Mouse (Mus musculus): ENCODE data around the gene Cdkn2d. TPM values are rescaled to one million over a fixed set of nuclear protein-coding genes. Genes with fewer than 3 reads are reported as not detected.
A peak's percentile ranks its signal among the peaks of the same experiment; 100 is the strongest.

The Cdkn2d gene
- polyA plus RNA-seq, 1 experiment from 2014 or later = 57.7 TPM

GRCm38 (mm10) chr9:21245113-21245487 lies 46.1 kb downstream of the Cdkn2d start:
- peak overlapping the region; percentile 50 for H3K9ac ChIP-seq (ENCODE audit: low read length)
- H3K4me1 ChIP-seq (replicated peaks; ENCODE audit: control insufficient read depth, insufficient read depth, low read length) = peaks cover 17% of the 10 kb centered on the region
- H3K36me3 ChIP-seq (ENCODE audit: control insufficient read depth, insufficient read depth, low read length) = no peaks in the 10 kb centered on the region
- H3K27ac ChIP-seq (ENCODE audit: low read length) = no peak overlapping the region
- no peak for ATAC-seq (ENCODE audit: low read depth)
- H3K4me2 ChIP-seq (ENCODE audit: low read depth, low read length) = peak overlapping the region; percentile 74
- H3K4me3 ChIP-seq (ENCODE audit: low read length) = peak overlapping the region; percentile 47
- peaks cover 4% of the 10 kb centered on the region; the same call in 1 of the 2 replicates for H3K9me3 ChIP-seq (ENCODE audit: control insufficient read depth, low read length)
- H3K27me3 ChIP-seq (ENCODE audit: control insufficient read depth, insufficient read depth, low read depth, low read length) = peaks cover 75% of the 10 kb centered on the region
- 1% methylated on average over 16 of the region's 16 CpGs for WGBS

- Histone ChIP-seq H3K4me2 (ENCODE audit: low read depth, low read length) (peak overlapping the region; percentile 74), H3K9ac (ENCODE audit: low read length) (peak overlapping the region; percentile 50), H3K27me3 (ENCODE audit: control insufficient read depth, insufficient read depth, low read depth, low read length) (peaks cover 70% of the 10 kb centered on the region), H3K4me3 (ENCODE audit: low read length) (peak overlapping the region; percentile 47), H3K27ac (ENCODE audit: low read length) (no peak overlapping the region), H3K36me3 (ENCODE audit: control insufficient read depth, insufficient read depth, low read length) (no peaks in the 10 kb centered on the region), H3K9me3 (ENCODE audit: control insufficient read depth, low read length) (peaks cover 4% of the 10 kb centered on the region; the same call in 1 of the 2 replicates), H3K4me1 (replicated peaks; ENCODE audit: control insufficient read depth, insufficient read depth, low read length) (peaks cover 19% of the 10 kb centered on the region)
- under 1% methylated on average over 72 of the region's 72 CpGs for WGBS
- ATAC-seq (ENCODE audit: low read depth) = peak; percentile 47
Measured at GRCm38 (mm10) chr9:21244428-21245112, 46.6 kb downstream of the Cdkn2d start.

GRCm38 (mm10) chr9:21243826-21244427 lies 47.3 kb downstream of the Cdkn2d start:
- Histone ChIP-seq H3K4me3 (ENCODE audit: low read length) (peak overlapping the region; percentile 47), H3K4me1 (replicated peaks; ENCODE audit: control insufficient read depth, insufficient read depth, low read length) (peaks cover 19% of the 10 kb centered on the region), H3K27me3 (ENCODE audit: control insufficient read depth, insufficient read depth, low read depth, low read length) (peaks cover 63% of the 10 kb centered on the region), H3K4me2 (ENCODE audit: low read depth, low read length) (peak overlapping the region; percentile 74), H3K9me3 (ENCODE audit: control insufficient read depth, low read length) (peaks cover 4% of the 10 kb centered on the region; the same call in 1 of the 2 replicates), H3K27ac (ENCODE audit: low read length) (no peak overlapping the region), H3K9ac (ENCODE audit: low read length) (peak overlapping the region; percentile 50), H3K36me3 (ENCODE audit: control insufficient read depth, insufficient read depth, low read length) (no peaks in the 10 kb centered on the region)
- no peak for ATAC-seq (ENCODE audit: low read depth)
- WGBS = 7% methylated on average over 42 of the region's 42 CpGs

GRCm38 (mm10) chr9:21241343-21241742 lies 49.9 kb downstream of the Cdkn2d start:
- no peak overlapping the region for H3K4me2 ChIP-seq (ENCODE audit: low read depth, low read length)
- no peak for ATAC-seq (ENCODE audit: low read depth)
- H3K27ac ChIP-seq (ENCODE audit: low read length) = no peak overlapping the region
- H3K9ac ChIP-seq (ENCODE audit: low read length) = no peak overlapping the region
- 6% methylated on average over 11 of the region's 11 CpGs for WGBS
- H3K27me3 ChIP-seq (ENCODE audit: control insufficient read depth, insufficient read depth, low read depth, low read length) = peaks cover 42% of the 10 kb centered on the region
- no peaks in the 10 kb centered on the region for H3K36me3 ChIP-seq (ENCODE audit: control insufficient read depth, insufficient read depth, low read length)
- no peak overlapping the region for H3K4me3 ChIP-seq (ENCODE audit: low read length)
- peaks cover 27% of the 10 kb centered on the region for H3K4me1 ChIP-seq (replicated peaks; ENCODE audit: control insufficient read depth, insufficient read depth, low read length)
- peaks cover 4% of the 10 kb centered on the region; the same call in 1 of the 2 replicates for H3K9me3 ChIP-seq (ENCODE audit: control insufficient read depth, low read length)

- Histone ChIP-seq H3K9ac (ENCODE audit: low read length) (peak overlapping the region; percentile 100), H3K27me3 (ENCODE audit: control insufficient read depth, insufficient read depth, low read depth, low read length) (peaks cover 26% of the 10 kb centered on the region), H3K27ac (ENCODE audit: low read length) (peak overlapping the region; percentile 83), H3K9me3 (ENCODE audit: control insufficient read depth, low read length) (peaks cover 4% of the 10 kb centered on the region; the same call in 1 of the 2 replicates), H3K4me1 (replicated peaks; ENCODE audit: control insufficient read depth, insufficient read depth, low read length) (peaks cover 21% of the 10 kb centered on the region), H3K36me3 (ENCODE audit: control insufficient read depth, insufficient read depth, low read length) (peaks cover 9% of the 10 kb centered on the region), H3K4me2 (ENCODE audit: low read depth, low read length) (peak overlapping the region; percentile 73), H3K4me3 (ENCODE audit: low read length) (peak overlapping the region; percentile 95)
- 30% methylated on average over 4 of the region's 4 CpGs for WGBS
- ATAC-seq (ENCODE audit: low read depth) = no peak
Measured at GRCm38 (mm10) chr9:21239465-21239848, 51.8 kb downstream of the Cdkn2d start.

GRCm38 (mm10) chr9:21238733-21239464 lies 52.3 kb downstream of the Cdkn2d start, which contains the start of gene Keap1:
Keap1 (minus strand) TSS chr9:21239361.
- H3K36me3 ChIP-seq (ENCODE audit: control insufficient read depth, insufficient read depth, low read length) = peaks cover 12% of the 10 kb centered on the region
- peaks cover 4% of the 10 kb centered on the region; the same call in 1 of the 2 replicates for H3K9me3 ChIP-seq (ENCODE audit: control insufficient read depth, low read length)
- ATAC-seq (ENCODE audit: low read depth) = peak; percentile 93
- H3K4me2 ChIP-seq (ENCODE audit: low read depth, low read length) = peak within 1 kb of the TSS; percentile 73
- WGBS = under 1% methylated on average over 55 of the region's 90 CpGs
- peaks cover 20% of the 10 kb centered on the region for H3K27me3 ChIP-seq (ENCODE audit: control insufficient read depth, insufficient read depth, low read depth, low read length)
- peak within 1 kb of the TSS; percentile 83 for H3K27ac ChIP-seq (ENCODE audit: low read length)
- peak within 1 kb of the TSS; percentile 100 for H3K9ac ChIP-seq (ENCODE audit: low read length)
- H3K4me3 ChIP-seq (ENCODE audit: low read length) = peak within 1 kb of the TSS; percentile 95
- peaks cover 17% of the 10 kb centered on the region for H3K4me1 ChIP-seq (replicated peaks; ENCODE audit: control insufficient read depth, insufficient read depth, low read length)

Other genes starting within 250 kb of the Cdkn2d start
- gene Zglp1, start 224.3 kb downstream of the Cdkn2d start, polyA plus RNA-seq (2015; fragmentation: Nextera tagmentation; extraction: Ambion mirVana) = 1.1 and 1.2 TPM in 2 replicates
- 0.09 and 0.49 TPM in 2 replicates for gene Gm49373, start 218.3 kb downstream of the Cdkn2d start, polyA plus RNA-seq (2015; fragmentation: Nextera tagmentation; extraction: Ambion mirVana)
- 44.1 and 46.5 TPM in 2 replicates for gene Fdx1l, start 217.8 kb downstream of the Cdkn2d start, polyA plus RNA-seq (2015; fragmentation: Nextera tagmentation; extraction: Ambion mirVana)
- gene Gm38431, start 199.4 kb downstream of the Cdkn2d start, polyA plus RNA-seq (2015; fragmentation: Nextera tagmentation; extraction: Ambion mirVana) = 1.2 and 3.3 TPM in 2 replicates
- 56.8 and 69.1 TPM in 2 replicates for gene Raver1, start 199.4 kb downstream of the Cdkn2d start, polyA plus RNA-seq (2015; fragmentation: Nextera tagmentation; extraction: Ambion mirVana)
- gene Tyk2, start 160.2 kb downstream of the Cdkn2d start, polyA plus RNA-seq (2015; fragmentation: Nextera tagmentation; extraction: Ambion mirVana) = 16.9 and 18.1 TPM in 2 replicates
- gene Cdc37, start 141.4 kb downstream of the Cdkn2d start, polyA plus RNA-seq (2015; fragmentation: Nextera tagmentation; extraction: Ambion mirVana) = 265 and 301 TPM in 2 replicates
- 9.7 and 11.0 TPM in 2 replicates for gene Pde4a, start 125.7 kb downstream of the Cdkn2d start, polyA plus RNA-seq (2015; fragmentation: Nextera tagmentation; extraction: Ambion mirVana)
- gene Keap1, start 52.0 kb downstream of the Cdkn2d start, polyA plus RNA-seq (2015; fragmentation: Nextera tagmentation; extraction: Ambion mirVana) = 60.4 and 61.3 TPM in 2 replicates
- gene S1pr5, start 43.0 kb downstream of the Cdkn2d start, polyA plus RNA-seq (2015; fragmentation: Nextera tagmentation; extraction: Ambion mirVana) = 0.11 and 0.21 TPM in 2 replicates
- 39.9 and 42.3 TPM in 2 replicates for gene Atg4d, start 26.1 kb downstream of the Cdkn2d start, polyA plus RNA-seq (2015; fragmentation: Nextera tagmentation; extraction: Ambion mirVana)
- gene Kri1, start 3.4 kb downstream of the Cdkn2d start, polyA plus RNA-seq (2015; fragmentation: Nextera tagmentation; extraction: Ambion mirVana) = 15.8 and 16.7 TPM in 2 replicates
- gene Ap1m2, start 20.9 kb upstream of the Cdkn2d start, polyA plus RNA-seq (2015; fragmentation: Nextera tagmentation; extraction: Ambion mirVana) = 50.0 and 53.2 TPM in 2 replicates
- 178 and 186 TPM in 2 replicates for gene Slc44a2, start 29.3 kb upstream of the Cdkn2d start, polyA plus RNA-seq (2015; fragmentation: Nextera tagmentation; extraction: Ambion mirVana)
- 160 and 168 TPM in 2 replicates for gene Ilf3, start 76.5 kb upstream of the Cdkn2d start, polyA plus RNA-seq (2015; fragmentation: Nextera tagmentation; extraction: Ambion mirVana)
- gene Qtrt1, start 120.4 kb upstream of the Cdkn2d start, polyA plus RNA-seq (2015; fragmentation: Nextera tagmentation; extraction: Ambion mirVana) = 37.3 and 37.5 TPM in 2 replicates
- gene Dnm2, start 133.5 kb upstream of the Cdkn2d start, polyA plus RNA-seq (2015; fragmentation: Nextera tagmentation; extraction: Ambion mirVana) = 77.5 and 78.2 TPM in 2 replicates
- 115 and 118 TPM in 2 replicates for gene Tmed1, start 218.8 kb upstream of the Cdkn2d start, polyA plus RNA-seq (2015; fragmentation: Nextera tagmentation; extraction: Ambion mirVana)
- 3.9 and 4.0 TPM in 2 replicates for gene AB124611, start 234.8 kb upstream of the Cdkn2d start, polyA plus RNA-seq (2015; fragmentation: Nextera tagmentation; extraction: Ambion mirVana)